In the genomic region with DNA sequence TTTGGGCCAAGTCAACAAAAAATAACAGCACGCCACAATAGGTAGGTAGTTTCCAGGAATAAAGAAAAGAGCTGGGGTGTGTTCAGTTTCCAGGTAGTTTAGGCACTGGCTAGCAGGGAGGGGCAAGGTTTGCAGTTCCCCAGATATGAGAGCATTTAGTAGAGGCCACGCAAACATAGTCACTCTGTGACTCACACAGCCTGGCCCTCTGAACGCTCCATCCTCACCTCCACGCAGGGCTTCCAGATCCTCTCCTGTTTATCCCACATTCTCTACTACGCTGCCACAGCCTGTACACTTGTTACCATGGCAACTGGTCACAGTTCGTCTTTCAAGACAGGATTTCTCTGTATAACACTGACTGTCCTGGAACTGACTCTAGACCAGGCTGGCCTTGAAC, we compare ENCODE assay signal across 16 mouse cellular contexts.
DNase-seq lines count a peak whose midpoint lies in the region; ATAC-seq and TF ChIP-seq lines count a peak whose summit lies in the region.
"Had no signal": no experiment of that assay in that cellular context is flagged by ENCODE, and none has a peak within 500 bp of the region (broad histone marks: within the 10 kb centered on the region; RNA-seq: fewer than 3 reads in every experiment).

No protein-coding gene starts in this region.

- no peaks in the 10 kb centered on the region for H3K9me3 ChIP-seq in forebrain, postnatal 0 days (ENCODE audit: low read length)
- H3K9me3 ChIP-seq in forebrain, embryonic 11.5 days (ENCODE audit: control insufficient read depth, low read length): no peaks in the 10 kb centered on the region
- H3K9me3 ChIP-seq in midbrain, embryonic 14.5 days (ENCODE audit: control insufficient read depth, low read length): no peaks in the 10 kb centered on the region
- H3K9me3 ChIP-seq in midbrain, embryonic 13.5 days: no peaks in the 10 kb centered on the region
- H3K9me3 ChIP-seq: midbrain, embryonic 12.5 days had no signal

- no peaks in the 10 kb centered on the region for H3K4me1 ChIP-seq in forebrain, postnatal 0 days (ENCODE audit: insufficient read depth)
- H3K4me1 ChIP-seq in forebrain, embryonic 11.5 days (replicated peaks; ENCODE audit: control insufficient read depth, insufficient read depth, low read length): no peaks in the 10 kb centered on the region
- no peaks in the 10 kb centered on the region for H3K4me1 ChIP-seq in midbrain, embryonic 14.5 days (ENCODE audit: control insufficient read depth, insufficient read depth, low read length)
- H3K4me1 ChIP-seq in midbrain, embryonic 13.5 days (replicated peaks): 0 out of 2 replicates have a peak, but pooled peaks cover 3% of the 10 kb centered on the region
- H3K4me1 ChIP-seq: midbrain, embryonic 12.5 days had no signal

- 53% methylated on average over 6 of the region's 6 CpGs for WGBS in forebrain, postnatal 0 days
- 71% methylated on average over 6 of the region's 6 CpGs for WGBS in forebrain, embryonic 11.5 days
- WGBS in midbrain, embryonic 14.5 days: 46% methylated on average over 6 of the region's 6 CpGs
- 57% methylated on average over 6 of the region's 6 CpGs for WGBS in midbrain, embryonic 13.5 days

- H3K27me3 ChIP-seq in forebrain, postnatal 0 days (ENCODE audit: insufficient read depth, low read length): no peaks in the 10 kb centered on the region
- H3K27me3 ChIP-seq in forebrain, embryonic 11.5 days (ENCODE audit: control insufficient read depth, insufficient read depth, low read length): no peaks in the 10 kb centered on the region
- H3K27me3 ChIP-seq in midbrain, embryonic 14.5 days (ENCODE audit: control insufficient read depth, insufficient read depth, low read length): no peaks in the 10 kb centered on the region
- no peaks in the 10 kb centered on the region for H3K27me3 ChIP-seq in midbrain, embryonic 13.5 days
- H3K27me3 ChIP-seq: midbrain, embryonic 12.5 days had no signal

- H3K9ac ChIP-seq in forebrain, postnatal 0 days: no peak overlapping the region
- H3K9ac ChIP-seq in forebrain, embryonic 11.5 days (ENCODE audit: low read length): no peak overlapping the region
- H3K9ac ChIP-seq in midbrain, embryonic 14.5 days (replicated peaks; ENCODE audit: low read length): no peak overlapping the region
- no peak overlapping the region for H3K9ac ChIP-seq in midbrain, embryonic 13.5 days (replicated peaks)
- H3K9ac ChIP-seq: midbrain, embryonic 12.5 days had no signal

- TF ChIP-seq CTCF in forebrain, postnatal 0 days (IDR thresholded peaks at IDR 0.05; ENCODE audit: low read depth): no peak

- H3K36me3 ChIP-seq in forebrain, postnatal 0 days (ENCODE audit: insufficient read depth): no peaks in the 10 kb centered on the region
- no peaks in the 10 kb centered on the region for H3K36me3 ChIP-seq in forebrain, embryonic 11.5 days (ENCODE audit: control insufficient read depth, insufficient read depth, low read length)
- H3K36me3 ChIP-seq in midbrain, embryonic 14.5 days (ENCODE audit: control insufficient read depth, insufficient read depth, low read length): no peaks in the 10 kb centered on the region
- 0 out of 2 replicates have a peak, but pooled peaks cover 8% of the 10 kb centered on the region for H3K36me3 ChIP-seq in midbrain, embryonic 13.5 days
- H3K36me3 ChIP-seq: midbrain, embryonic 12.5 days had no signal

- no peak overlapping the region for H3K27ac ChIP-seq in forebrain, postnatal 0 days (ENCODE audit: low read depth, low read length)
- H3K27ac ChIP-seq in forebrain, embryonic 11.5 days (ENCODE audit: low read depth, low read length): no peak overlapping the region
- H3K27ac ChIP-seq in midbrain, embryonic 14.5 days (replicated peaks; ENCODE audit: low read depth, low read length): no peak overlapping the region
- H3K27ac ChIP-seq in midbrain, embryonic 13.5 days: no peak overlapping the region
- H3K27ac ChIP-seq: midbrain, embryonic 12.5 days had no signal

- no peak overlapping the region for H3K4me2 ChIP-seq in forebrain, postnatal 0 days (ENCODE audit: low read depth)
- no peak overlapping the region for H3K4me2 ChIP-seq in forebrain, embryonic 11.5 days (ENCODE audit: low read depth, low read length, severe bottlenecking)
- no peak overlapping the region for H3K4me2 ChIP-seq in midbrain, embryonic 14.5 days (ENCODE audit: low read length)
- H3K4me2 ChIP-seq in midbrain, embryonic 13.5 days (replicated peaks): no peak overlapping the region
- H3K4me2 ChIP-seq: midbrain, embryonic 12.5 days had no signal

- ATAC-seq in forebrain, postnatal 0 days: peak; percentile 57
- ATAC-seq in forebrain, embryonic 11.5 days (replicated peaks; ENCODE audit: low FRiP score): no peak
- ATAC-seq in midbrain, embryonic 14.5 days (ENCODE audit: low FRiP score, low TSS enrichment): no peak
- no peak for ATAC-seq in midbrain, embryonic 13.5 days
- no peak for ATAC-seq in erythroid progenitor cell, adult 5-6 weeks (replicated peaks; ENCODE audit: low FRiP score, poor library complexity, severe bottlenecking)

- H3K4me3 ChIP-seq in forebrain, postnatal 0 days (ENCODE audit: low read depth, low read length): no peak overlapping the region
- H3K4me3 ChIP-seq in forebrain, embryonic 11.5 days (ENCODE audit: low read depth, low read length): no peak overlapping the region
- H3K4me3 ChIP-seq in midbrain, embryonic 14.5 days (replicated peaks; ENCODE audit: low read depth, low read length): no peak overlapping the region
- H3K4me3 ChIP-seq in midbrain, embryonic 13.5 days (replicated peaks): no peak overlapping the region
- H3K4me3 ChIP-seq: midbrain, embryonic 12.5 days had no signal

- DNase-seq in forebrain, postnatal 0 days: peak; percentile 22
- no peak for DNase-seq in forebrain, embryonic 11.5 days (ENCODE audit: low spot score)
- peak; percentile 52 for DNase-seq in midbrain, embryonic 14.5 days
- DNase-seq in embryo, embryonic 11 days: peak; percentile 34
- no peak for DNase-seq in lung, postnatal 36 days
- DNase-seq: B cell, adult 2 months; cerebellum, adult 8-10 months; gastrocnemius, postnatal 10 days; kidney, adult 8-10 months; kidney, postnatal 36 days; liver; lung, postnatal 14 days; thymus, postnatal 36 days had no signal

Comparison
In these comparisons a context has a peak if more than half of its experiments do, and no peak if none do; other contexts are left out.
1. DNase-seq: peak in forebrain, postnatal 0 days (single experiment), midbrain, embryonic 14.5 days (single experiment) and embryo, embryonic 11 days (single experiment); none in forebrain, embryonic 11.5 days (single experiment) and lung, postnatal 36 days (single experiment).